Mouse (Mus musculus) urinary bladder, postnatal 25 days (tissue): ENCODE data around the gene Akain1.

Source experiments
- DNase-seq: peaks from one replicate; pipeline ENCODE4 v3.0.0; 2022; ENCODE audit warnings: low spot score

Gene Akain1

GRCm38 (mm10) chr17:69438990-69439491 lies at the start of gene Akain1:
TSS of gene Akain1 (plus strand) at chr17:69439326.
- DNase-seq = peak; percentile 77

- no peak for DNase-seq
Measured at GRCm38 (mm10) chr17:69396147-69397033, 42.7 kb upstream of the Akain1 start.

DNA sequence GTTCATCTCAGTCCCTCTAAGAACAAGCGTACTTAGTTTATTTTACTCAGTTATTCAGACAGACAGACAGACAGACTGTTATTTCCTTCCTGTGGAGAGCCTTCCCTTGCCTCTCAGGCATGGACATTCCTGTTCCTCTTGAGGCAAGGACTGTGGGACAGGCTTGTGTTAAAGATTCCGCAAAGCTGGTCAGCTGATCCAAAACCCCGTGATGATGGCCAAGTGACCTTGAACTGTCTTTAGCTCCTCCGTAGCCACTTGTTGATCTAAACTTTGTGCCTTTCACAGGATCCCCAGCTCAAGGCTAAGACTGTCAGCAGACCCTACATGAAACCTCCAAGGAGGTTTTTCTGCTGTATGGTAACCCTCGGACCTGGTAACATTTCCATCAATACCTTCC lies 42.0 kb upstream of the Akain1 start:
- DNase-seq = no peak

GRCm38 (mm10) chr17:69398092-69398491 lies 41.0 kb upstream of the Akain1 start:
- no peak for DNase-seq

GRCm38 (mm10) chr17:69401146-69401545 lies 38.0 kb upstream of the Akain1 start:
- no peak for DNase-seq

GRCm38 (mm10) chr17:69416163-69416562 lies 23.0 kb upstream of the Akain1 start:
- no peak for DNase-seq

DNA sequence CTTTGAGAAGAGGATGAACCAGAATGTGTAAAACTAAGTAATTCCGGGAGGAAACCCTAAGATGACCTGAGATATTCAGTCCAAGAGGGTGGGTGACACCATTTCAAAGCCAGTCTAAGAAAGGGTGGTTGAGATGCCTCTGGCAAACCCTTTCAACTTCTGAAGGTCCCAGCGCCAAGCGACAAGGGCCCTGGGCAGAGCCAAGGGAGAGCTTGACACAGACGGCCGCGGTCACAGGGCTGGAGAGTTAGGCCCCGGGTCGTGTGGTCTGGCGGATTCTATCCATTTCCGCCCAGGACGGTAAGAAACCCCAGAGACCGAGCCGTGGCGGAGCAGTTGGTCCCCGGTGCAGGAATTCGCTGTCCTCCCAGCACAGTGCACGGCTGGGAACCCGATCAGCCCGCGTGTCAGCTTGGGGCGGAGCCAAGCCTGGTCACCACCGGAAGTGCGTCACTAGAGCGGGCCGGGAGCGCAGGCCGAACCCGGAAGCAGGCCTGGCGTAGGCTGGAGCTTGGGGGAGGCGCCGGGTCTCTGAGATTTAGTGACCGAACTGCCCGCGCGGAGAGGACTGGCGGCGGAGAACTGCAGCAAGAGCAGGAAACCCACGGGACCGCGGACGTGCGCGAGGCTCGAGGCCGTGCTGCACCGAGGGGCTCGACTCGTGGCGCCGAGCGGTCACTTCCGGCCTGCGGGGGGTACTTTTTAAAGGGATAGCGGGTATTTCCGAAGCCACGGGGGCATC lies 22.0 kb upstream of the Akain1 start:
- DNase-seq = peak; percentile 98

DNA sequence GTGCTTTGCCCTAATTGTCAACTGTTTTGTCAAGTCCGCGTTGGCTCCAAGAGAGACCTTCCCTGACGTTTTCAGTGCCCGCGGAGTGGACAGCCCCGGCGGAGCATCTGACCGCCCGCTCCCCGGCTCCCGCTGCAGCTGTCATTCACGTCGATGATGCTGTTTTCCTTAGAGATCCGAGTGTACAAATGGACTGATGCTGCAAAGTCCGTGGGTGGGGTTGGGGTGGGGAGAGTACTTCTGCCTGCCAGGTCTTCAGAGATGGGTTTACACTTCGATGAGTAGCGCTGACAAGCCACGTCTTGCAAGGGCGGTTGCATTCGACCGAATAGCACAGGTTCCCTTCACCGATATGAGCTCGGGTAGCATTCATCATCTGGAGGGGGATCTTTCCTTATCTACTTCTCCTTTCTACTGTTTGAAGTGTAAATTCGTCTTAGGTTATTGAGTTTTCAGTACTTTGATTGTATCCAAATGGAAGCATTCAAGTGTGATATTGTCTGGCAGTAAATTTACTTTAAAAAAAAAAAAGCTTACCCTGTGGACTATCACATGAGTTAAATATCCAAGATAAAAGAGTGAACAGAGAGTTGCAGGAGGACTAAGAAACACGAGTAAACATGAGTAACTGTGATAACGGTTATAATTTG lies 21.3 kb upstream of the Akain1 start:
- DNase-seq = no peak

DNA sequence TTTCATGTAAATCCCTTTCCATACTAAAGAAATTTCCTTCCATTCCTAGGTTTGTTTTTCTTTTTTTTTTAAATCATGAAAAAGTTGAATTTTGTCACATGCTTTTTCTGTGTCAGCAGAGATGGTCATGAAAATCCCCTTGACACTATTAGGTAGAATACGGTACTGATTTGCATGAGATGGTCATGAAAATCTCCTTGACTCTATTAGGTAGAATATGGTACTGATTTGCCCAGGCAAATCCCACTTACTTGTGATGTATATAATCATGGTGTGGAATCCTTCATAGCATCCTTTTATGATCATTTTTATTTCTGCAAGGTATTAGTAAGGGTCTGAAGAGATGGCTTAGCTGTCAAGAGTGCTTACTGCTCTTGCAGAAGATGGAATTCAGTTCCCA lies 17.5 kb upstream of the Akain1 start:
- no peak for DNase-seq

GRCm38 (mm10) chr17:69437836-69438235 lies 1.3 kb upstream of the Akain1 start:
- no peak for DNase-seq

DNA sequence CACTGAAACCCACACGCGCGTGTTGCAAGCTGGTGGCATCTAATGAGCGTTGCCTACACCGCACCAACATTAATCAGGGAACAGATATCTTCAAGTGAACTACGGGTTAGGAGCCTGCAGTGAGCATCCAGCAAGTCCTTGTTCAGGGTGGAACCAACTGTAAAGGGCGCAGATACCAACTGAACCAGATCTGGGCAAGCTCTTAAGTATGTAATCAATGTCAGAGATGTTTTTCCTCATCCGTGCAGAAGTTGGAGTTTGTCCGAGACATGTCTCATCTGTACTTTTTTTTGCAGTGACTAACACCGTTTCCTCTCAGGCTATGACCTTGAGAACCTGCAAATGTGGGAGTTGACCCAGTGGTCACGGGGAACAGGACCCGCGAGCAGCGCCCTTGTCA lies 640 bp upstream of the Akain1 start:
- no peak for DNase-seq

- no peak for DNase-seq
Measured at GRCm38 (mm10) chr17:69439571-69440480, 700 bp downstream of the Akain1 start.

- DNase-seq = no peak
Measured at GRCm38 (mm10) chr17:69441041-69441440, 1.9 kb downstream of the Akain1 start.

- DNase-seq = no peak
Measured at GRCm38 (mm10) chr17:69448679-69449078, 9.6 kb downstream of the Akain1 start.

DNA sequence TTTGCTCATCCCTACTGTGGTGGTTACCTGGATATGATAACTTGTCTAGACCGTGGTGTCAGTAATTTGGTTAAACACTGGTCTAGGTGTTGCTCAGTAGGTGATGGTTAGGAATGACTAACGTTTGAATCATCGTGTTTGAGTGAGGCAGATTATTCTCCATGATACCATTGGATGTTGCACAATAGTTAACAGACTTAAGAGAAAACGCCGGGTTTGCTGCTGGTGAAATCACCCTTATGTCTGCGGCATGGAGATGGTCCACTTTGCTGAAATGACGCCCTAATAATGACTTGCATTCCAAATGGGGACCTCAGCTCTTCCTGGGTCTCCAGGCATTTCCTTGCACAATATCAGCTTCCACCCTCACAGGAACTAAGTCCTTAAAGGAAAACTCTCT lies 22.6 kb downstream of the Akain1 start:
- DNase-seq = no peak

GRCm38 (mm10) chr17:69463037-69463436 lies 23.9 kb downstream of the Akain1 start:
- DNase-seq = no peak

DNA sequence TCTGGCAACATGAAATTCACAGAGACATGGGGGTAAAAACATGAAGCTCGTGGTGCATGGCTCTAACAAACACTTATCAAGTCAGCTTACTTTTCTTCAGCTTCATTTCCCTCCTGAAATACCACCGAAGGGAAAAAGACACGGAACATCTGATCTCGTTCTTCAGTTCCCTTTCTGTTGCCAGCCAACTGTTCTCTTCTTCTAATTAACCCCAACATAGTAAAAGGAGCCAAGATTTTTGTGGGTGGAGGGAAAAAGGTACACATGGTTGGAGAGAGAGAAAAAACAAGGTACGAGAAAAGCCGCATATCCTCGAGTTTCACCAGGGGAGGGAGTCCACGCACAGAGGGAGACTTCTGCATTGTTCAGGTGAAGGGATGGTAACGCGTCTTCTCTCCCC lies 32.0 kb downstream of the Akain1 start:
- DNase-seq = no peak

- no peak for DNase-seq
Measured at GRCm38 (mm10) chr17:69472401-69472800, 33.3 kb downstream of the Akain1 start.

GRCm38 (mm10) chr17:69474084-69474483 lies 35.0 kb downstream of the Akain1 start:
- DNase-seq = no peak

- DNase-seq = peak; percentile 46
Measured at GRCm38 (mm10) chr17:69475423-69475822, 36.3 kb downstream of the Akain1 start.

DNA sequence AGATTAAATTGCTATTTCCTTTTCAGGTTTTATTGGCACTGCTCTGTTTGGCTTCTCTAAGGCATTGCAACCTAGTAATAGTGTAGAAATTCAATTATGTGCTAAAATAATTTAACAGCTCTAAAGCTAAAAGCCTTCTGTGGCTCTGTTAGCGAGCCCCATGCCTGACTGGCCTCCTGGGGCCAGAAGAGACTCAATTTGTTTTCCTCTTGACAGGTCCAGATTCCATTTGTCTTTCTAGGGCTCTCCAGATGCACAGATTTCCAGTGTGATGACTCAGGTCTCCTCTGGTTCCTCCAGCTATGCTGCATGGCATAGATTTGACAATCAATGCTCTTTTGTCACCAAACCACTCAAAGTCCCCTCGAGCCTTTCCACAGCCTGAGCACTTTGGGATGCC lies 38.4 kb downstream of the Akain1 start:
- no peak for DNase-seq
